Mouse (Mus musculus): ENCODE measurements around the gene Osbpl9. TPM values are rescaled to one million over a fixed set of nuclear protein-coding genes. Genes with fewer than 3 reads are reported as not detected.

Gene Osbpl9
- total RNA-seq, 2 experiments from 2014 or later = 33.3 to 76.5 TPM

DNA sequence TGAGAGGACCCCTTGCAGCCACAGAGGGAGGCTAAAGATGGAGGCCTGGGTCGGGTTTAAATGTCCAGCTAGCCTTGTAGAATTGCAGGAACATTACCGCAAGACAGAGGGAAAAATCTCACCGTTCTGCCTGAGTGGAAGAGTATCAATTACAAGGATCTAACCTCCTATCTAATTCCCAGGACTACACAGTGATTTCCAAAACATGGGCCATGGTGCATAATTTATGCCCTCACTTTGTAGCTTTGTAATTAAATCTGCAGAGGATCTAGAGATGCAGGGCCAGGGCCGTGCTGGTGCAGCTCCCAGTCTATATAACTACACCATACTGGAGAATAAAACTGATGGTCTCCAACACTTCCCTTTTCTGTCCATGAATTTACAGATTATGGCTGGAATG, 8.8 kb upstream of the Osbpl9 start:
- ATAC-seq (replicated peaks; ENCODE audit: low FRiP score, poor library complexity, severe bottlenecking) = no peak

DNA sequence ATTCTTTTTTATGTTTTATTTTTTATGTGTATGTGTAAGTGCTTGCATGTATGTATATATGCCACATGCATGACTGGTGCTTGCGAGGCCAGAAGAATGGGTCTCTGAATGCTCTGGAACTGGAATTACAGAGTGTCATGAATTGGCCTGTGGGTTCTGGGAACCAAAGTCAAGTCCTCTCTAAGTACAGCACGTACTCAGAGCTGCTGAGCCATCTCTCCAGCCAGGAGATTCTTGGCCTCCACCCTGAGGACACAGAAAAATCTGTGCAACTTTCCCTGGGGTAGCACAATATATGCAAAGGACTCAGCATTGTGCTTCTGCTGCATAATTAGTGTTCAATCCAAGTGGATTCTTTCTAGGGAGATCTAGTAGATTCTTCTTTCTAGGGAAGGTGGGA, 8.2 kb upstream of the Osbpl9 start:
- ATAC-seq (replicated peaks; ENCODE audit: low FRiP score, poor library complexity, severe bottlenecking) = no peak

DNA sequence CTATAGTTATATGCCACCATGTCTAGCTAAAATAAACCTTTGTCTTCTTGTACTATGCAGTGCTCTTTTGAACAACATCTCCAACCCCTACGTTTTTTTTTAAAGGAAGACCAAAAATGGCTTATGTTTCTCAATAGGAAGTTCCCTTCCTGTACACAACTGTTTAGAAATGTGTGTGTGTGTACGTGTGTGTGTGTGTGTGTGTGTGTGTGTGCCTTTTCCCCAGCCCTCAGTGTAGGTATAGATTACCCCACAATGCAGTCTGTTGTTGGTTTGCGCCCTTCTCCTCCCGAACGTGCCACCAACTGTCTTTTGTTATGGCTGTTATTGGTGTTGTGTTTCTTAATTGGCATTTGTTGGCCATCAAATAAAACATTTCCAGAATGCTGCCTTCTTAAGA, 5.5 kb upstream of the Osbpl9 start:
- ATAC-seq (replicated peaks; ENCODE audit: low FRiP score, poor library complexity, severe bottlenecking) = no peak

DNA sequence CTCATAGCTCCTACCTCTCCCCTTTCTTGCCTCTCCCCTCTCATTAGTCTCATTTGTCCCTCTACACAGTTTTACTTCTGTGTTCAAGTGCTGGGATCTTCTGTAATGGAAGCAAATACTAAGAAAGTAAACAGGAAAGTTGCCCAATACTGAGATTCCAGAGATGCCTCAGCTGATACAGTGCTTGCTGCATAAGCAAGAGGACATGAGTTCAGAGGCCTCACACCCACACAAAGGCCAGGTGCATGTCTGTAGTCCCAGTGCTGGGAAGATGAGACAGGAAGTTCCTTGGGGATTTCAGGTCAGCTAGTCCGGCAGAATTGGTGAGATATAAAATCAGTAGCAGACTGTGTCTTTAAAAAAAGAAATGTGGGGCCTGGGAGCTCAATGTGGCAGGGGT, 2.3 kb upstream of the Osbpl9 start:
- no peak for ATAC-seq (replicated peaks; ENCODE audit: low FRiP score, poor library complexity, severe bottlenecking)

DNA sequence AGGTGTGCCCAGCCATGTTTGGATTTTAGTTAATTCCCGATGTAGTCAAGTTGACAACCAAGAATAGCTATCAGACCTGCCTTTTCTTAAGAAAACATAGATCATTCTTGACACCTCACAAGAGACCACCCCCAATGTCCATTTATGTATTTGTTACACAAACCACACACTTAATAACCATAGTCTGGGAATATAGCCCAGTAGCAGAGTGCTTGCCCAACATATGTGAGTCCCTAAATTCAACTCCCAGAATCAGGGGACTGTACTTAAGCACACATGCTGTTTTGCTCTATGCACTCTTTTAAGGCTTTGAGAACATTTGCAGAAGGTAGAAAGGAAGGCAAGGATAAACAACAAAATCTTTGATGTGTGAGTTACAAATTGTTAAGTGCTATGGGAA, 1.9 kb upstream of the Osbpl9 start:
- no peak for ATAC-seq (replicated peaks; ENCODE audit: low FRiP score, poor library complexity, severe bottlenecking)

DNA sequence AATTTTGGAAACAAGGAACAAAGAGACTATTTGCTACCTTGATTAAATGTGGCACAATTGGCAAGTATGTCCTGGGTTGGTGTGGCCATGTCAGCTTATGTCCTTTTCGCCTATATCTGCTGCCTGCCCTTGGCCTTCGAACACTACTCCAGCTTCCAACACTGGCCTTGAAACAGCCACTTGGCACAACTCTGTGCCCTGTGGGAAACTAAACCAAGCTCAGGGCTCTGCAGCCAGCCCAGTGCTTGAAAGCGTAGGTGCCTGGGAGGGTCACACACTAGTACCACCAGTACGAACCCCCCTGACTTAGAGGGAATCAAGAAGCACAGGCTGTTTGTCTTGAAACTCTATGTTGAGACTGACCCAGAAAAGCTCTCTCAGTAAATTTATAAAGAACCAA, 3.0 kb downstream of the Osbpl9 start:
- ATAC-seq (replicated peaks; ENCODE audit: low FRiP score, poor library complexity, severe bottlenecking) = no peak

DNA sequence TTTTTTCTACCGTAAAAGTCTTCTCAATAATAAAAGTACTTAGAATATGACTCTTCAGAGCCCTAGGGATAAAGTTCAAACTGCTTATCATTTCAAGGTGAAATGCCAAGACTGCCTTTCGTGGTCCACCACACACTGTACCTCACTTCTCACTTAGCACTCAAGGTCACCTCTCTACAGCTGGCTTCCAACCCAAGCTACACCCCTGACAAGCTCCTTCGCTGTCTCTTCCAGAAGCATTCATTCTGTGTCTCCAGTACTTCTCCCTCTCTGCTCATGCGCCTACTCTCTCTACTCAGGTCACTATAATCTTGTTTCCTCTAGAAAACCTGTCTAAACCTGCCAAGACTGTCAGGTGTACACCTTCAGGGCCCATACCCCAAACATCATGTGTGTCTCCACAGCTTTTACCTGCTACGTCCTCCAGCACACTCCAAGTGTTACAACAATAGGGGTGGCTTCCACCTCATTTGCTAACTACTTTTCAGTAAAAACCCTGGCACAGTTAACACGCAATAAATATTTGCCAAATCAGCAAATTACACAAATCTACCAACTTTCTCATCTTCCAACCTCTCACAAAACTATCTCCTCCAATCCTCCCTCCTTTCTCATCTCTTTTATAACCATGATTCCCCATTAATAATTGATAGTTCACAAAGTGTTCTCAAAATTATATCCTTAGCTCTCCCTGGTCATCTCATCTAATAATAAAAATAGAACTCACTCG, 6.0 kb downstream of the Osbpl9 start:
- no peak for ATAC-seq (replicated peaks; ENCODE audit: low FRiP score, poor library complexity, severe bottlenecking)

DNA sequence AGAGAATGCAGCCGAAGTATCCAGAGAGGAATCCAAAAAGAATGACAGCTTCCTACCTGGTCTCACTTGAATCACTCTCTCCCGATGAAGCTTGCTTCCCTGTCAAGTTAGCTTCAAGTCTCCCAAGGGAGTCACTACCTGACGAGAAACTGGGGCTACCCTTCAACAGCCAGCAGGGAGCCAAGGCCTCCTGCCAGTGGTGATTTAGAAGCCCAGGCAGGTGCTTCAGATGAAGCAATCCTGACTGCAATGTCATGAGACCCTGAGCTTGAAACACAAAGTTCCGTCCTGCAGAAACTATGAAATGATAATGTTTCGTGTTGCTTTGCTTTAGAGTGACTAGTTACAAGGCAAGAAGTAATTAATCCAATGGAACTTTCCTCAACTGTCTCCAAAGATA, 8.2 kb downstream of the Osbpl9 start:
- ATAC-seq (replicated peaks; ENCODE audit: low FRiP score, poor library complexity, severe bottlenecking) = no peak

DNA sequence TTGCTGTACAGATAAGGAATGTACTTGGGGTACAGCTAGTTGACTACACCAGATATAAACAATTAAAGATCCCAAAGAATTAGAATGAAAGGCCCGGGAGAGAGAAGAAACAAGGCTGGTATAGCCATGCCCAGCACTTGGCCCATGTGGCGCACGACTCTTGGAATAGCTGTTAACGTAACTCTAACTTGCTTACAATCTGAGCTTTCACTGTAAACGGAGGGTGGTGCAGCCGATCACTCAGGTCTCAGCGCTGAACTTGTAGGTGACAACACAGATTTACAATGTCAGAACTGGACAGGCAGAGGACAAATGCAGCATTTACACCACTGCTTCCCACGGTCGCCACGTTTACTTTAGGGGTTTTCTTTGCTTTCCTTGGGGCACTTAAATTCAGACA, 10.5 kb downstream of the Osbpl9 start:
- no peak for ATAC-seq (replicated peaks; ENCODE audit: low FRiP score, poor library complexity, severe bottlenecking)

DNA sequence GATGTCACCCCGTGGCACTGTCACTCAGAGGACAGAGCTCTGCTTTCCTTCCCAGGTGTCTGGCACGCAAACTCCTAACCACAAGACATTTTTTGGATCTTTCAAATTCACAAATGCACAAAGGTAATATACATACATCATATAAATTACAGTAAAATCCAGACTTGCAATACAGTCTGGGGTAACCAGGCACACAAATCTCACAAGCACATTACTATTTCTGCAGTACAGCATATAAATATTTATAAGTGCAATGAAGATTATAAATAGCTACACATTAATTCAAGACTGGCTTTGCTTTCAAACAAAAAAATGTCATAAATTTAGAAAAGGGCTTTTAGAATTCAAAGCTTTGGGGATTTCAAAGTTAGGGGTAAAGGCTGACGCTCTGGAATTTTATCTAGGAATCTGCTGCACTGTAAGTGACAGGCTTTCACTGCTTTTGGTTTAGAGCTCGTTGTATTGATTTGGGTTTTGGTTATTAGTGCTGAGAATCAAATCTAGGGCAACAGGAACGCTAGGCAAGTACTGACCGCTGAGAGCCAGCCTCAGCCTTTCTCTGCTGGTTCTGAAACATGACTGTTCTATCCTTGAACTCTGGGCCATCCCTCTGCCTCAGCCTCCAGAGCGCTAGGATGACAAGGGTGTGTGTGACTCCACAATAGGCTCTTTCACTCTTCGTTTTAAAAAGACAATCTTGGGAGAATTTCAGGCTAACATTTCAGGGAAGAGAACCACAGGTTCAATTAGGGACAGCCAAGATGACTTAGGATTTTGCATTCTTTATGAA, 16.3 kb downstream of the Osbpl9 start:
- ATAC-seq (replicated peaks; ENCODE audit: low FRiP score, poor library complexity, severe bottlenecking) = no peak

DNA sequence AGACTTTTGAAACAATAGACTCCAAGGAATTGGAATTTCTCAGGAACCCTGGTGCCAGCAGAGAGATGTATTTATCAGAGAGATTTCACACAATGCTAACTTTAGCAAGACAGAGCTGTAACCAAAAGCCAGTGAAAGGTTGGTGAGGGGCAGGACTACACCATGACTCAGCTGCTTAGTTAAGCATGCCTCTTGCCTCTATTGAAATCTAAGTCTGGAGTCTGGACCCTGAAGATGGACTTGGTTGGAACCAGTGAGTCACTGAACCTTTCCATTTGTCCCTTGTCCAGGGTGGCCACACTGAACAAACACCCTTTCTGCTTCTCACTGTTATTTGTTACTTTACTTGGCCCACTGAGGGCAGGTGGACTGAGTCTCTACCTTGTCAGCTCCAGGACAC, 26.4 kb downstream of the Osbpl9 start:
- no peak for ATAC-seq (replicated peaks; ENCODE audit: low FRiP score, poor library complexity, severe bottlenecking)

DNA sequence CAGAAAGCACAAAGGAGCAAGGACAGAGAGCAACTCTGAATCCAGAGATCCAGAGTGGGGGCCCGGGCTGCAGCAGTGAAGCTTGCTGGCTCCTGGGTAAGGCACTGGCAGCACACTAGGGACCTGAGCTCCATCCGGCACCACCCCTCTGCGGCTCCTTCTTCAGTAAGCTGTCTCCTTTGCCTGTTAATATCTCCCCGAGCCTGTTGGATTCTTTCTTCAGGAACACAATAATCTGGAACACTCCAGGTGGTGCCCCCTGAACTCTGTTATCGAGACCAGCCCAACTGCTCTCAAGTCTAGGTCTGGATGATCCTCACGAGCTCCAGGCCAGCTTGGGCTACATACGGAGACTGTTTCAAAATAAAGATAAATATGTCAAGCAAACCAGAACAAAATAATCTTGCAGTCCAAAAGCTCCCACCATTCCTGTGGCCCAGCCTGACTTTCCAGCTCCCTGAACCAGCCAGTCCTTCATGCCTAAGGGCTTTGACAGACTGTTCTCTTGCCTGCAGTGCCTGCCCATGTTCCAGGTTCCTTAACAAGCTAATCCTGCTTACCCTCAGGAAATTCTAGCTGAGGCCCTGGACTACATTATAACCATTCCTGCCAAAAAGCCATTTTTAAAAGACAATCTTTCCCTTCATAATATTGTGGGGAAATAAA, 28.2 kb downstream of the Osbpl9 start:
- no peak for ATAC-seq (replicated peaks; ENCODE audit: low FRiP score, poor library complexity, severe bottlenecking)

DNA sequence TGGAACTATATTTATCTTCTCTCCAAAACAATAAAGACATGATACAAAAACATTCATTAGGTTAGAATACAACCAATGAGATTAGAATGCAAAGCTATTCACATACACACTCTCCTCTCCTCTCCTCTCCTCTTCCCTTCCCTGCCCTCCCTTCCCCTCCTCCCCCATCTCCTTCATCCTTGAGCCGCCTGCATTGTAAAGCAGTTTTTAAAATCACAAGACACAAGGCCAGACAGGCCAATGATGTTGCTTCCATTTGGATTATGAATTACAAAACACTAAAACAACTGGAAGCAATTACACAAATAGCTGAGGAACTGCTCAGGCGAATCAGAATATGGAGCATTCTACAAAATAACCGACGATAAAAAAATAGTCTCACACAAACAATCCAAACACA, 28.7 kb downstream of the Osbpl9 start:
- no peak for ATAC-seq (replicated peaks; ENCODE audit: low FRiP score, poor library complexity, severe bottlenecking)

DNA sequence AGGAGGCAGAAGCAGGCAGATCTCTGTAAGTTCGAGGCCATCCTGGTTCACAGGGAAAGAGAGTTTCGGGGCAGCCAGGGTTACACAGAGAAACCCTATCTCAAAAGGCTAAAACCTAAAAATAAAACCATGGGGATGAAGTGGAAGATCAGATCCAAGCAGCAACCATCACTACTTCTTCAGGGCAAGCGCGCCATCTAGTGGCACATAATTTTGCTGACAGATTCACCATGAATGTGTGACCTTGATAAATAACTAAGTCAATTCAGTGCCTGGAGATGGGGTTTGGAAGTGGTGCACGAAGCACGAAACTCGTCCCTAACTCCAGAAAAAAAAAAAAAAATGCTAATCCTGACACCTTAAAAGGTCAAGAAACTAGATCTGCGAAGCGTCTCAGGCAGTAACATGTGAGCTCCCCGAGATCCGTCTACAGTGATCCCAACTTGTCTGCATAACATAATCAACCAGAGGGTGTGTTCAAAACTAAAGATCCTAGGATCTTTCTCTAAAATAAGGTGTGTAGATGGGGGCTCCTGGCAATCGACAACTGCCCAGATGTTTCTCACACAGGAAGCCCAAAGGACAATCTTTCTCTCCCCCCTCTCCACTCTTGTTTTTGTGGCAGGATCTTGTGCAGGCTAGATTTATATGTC, 36.4 kb downstream of the Osbpl9 start:
- peak; percentile 79 for ATAC-seq (replicated peaks; ENCODE audit: low FRiP score, poor library complexity, severe bottlenecking)

DNA sequence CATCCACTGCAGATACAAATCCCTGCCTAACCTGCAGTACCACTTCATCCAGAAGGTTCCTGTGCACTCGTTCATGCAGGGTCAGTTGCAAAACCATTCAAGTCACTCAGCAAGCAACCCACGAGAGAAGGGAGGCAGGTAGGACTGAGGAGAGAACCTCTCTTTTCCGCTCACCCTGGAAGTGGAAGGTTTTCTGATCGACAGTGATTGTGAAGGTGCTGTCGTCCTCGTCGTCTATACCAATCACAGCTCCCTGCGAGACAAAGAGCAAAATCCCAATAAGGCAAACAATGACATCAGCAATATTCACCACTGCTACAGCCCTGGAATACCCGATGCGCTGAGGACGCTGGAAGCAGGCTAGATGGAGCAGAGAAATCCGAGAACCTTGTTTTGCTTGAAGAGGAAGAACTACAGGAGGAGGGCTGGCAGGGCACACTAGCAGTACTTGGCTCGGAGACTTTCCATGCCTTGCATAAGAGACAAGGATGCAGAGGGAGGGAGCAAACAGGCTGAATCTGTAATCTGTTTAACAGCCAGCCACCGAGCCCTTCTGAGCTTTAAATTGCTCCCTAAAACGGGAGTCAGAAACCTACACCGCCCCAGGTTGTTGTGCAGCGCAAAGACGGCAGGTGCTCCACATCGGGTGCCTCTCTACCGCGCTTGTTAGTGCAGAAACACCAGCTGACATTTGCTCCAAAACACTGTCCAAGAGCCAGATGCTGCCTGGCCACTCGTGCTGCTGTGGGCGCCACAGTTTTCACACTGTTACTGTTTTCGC, 45.4 kb downstream of the Osbpl9 start:
- no peak for ATAC-seq (replicated peaks; ENCODE audit: low FRiP score, poor library complexity, severe bottlenecking)

DNA sequence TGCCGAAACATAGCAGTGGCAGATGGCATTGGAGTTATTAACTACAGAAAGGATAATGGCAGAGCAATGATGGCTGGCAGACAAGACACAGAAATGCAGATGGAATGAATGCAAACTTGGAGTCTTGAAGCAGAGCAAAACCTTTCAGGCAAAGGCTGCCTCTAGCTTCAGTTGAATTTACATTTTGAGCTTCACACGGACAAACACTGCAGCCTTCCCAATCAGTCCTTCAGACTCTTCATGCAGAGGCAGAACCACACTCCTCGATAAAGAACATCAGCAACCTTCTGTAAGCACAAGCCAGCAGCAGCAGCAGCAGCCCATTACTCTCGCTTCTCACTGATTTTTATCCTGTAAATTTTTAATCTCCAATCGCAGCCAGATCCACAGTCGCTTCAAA, 46.0 kb downstream of the Osbpl9 start:
- no peak for ATAC-seq (replicated peaks; ENCODE audit: low FRiP score, poor library complexity, severe bottlenecking)

DNA sequence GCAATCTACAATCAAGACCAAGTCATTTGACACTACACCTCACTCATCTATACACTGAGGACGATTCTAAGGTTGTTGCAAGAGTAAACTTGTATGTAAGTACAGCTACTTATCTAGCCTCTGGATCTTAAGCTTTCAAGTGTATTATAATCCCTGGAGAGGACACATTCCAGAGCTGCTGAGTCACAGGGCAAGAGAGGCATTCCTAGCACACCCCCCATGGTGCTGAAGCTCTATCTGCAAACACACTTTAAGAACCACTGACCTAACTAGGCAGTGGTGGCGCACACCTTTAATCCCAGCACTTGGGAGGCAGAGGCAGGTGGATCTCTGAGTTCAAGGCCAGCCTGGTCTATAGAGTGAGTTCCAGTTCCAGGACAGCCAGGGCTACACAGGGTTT, 51.9 kb downstream of the Osbpl9 start:
- ATAC-seq (replicated peaks; ENCODE audit: low FRiP score, poor library complexity, severe bottlenecking) = no peak

DNA sequence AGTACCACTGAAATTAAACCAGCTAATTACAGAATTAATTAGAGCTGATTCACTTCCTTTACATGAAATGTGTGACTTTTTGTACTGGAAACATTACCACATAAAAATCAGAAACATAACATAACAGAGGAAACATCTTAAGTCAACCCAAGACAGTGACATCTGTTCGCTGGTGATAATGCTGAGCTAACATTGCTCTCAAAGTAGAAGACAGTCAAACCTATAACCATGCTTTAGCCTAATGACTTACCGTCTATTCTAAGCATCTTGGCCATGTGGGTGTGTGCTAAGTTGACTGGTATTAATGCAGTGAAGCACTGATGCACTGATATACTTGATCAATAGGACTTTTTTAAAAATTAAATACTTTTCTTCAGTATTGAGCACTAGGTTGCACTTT, 52.7 kb downstream of the Osbpl9 start:
- no peak for ATAC-seq (replicated peaks; ENCODE audit: low FRiP score, poor library complexity, severe bottlenecking)

DNA sequence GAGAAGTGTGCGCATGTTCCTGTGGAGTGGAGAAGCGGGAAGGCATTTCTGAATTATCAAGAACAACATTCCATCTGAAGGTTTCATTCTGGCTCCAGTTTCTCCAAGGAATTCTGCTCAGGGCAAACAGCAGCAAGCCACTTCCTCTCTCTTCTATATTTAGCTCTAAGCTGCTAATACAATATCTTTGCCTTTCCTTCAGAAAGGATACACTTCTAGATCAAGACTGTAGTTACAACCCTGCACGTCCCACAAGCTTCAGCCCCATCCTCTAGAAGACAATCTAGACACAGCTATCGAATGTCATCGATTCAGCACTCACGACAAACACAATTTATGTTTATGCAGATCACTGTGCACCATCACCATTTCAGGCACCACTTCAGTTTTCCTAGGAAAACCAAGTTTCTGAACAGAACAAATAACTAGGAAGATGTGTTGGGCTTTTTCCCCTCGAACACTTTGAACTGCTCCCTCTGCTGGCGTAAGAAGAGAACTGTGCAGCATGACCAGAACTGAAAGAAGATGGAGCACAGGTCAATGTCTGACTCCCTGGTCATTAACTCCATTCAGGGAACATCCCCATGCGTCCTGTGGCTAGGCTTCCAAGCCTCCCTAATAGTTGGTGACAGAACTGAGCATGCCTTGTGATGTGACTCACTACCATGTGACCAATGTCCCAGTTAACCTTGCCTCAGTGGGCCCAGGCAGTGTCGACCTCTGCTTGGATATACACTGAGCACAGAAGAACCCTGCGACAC, 54.6 kb downstream of the Osbpl9 start:
- peak; percentile 78 for ATAC-seq (replicated peaks; ENCODE audit: low FRiP score, poor library complexity, severe bottlenecking)

All from erythroblast, adult 5-6 weeks (primary cell).